Mouse (Mus musculus): ENCODE data around the gene Coq10a. TPM values are rescaled to one million over a fixed set of nuclear protein-coding genes. Genes with fewer than 3 reads are reported as not detected.

The Coq10a gene
- polyA plus RNA-seq, 1 experiment from 2014 or later, result 23.8 TPM

Other genes with a start within 250 kb of the Coq10a start
- gene Rbms2, start 188.7 kb downstream of the Coq10a start, polyA plus RNA-seq (2014; fragmentation: Nextera tagmentation; extraction: Ambion mirVana), result 18.9 and 19.5 TPM in 2 replicates
- 1.3 and 1.5 TPM in 2 replicates for gene Gls2, start 174.5 kb downstream of the Coq10a start, polyA plus RNA-seq (2014; fragmentation: Nextera tagmentation; extraction: Ambion mirVana)
- gene Spryd4, start 157.2 kb downstream of the Coq10a start, polyA plus RNA-seq (2014; fragmentation: Nextera tagmentation; extraction: Ambion mirVana), result 25.2 and 31.1 TPM in 2 replicates
- gene Mip, start 143.2 kb downstream of the Coq10a start, polyA plus RNA-seq (2014; fragmentation: Nextera tagmentation; extraction: Ambion mirVana), result 0.11 TPM in 1 of 2 replicates, not detected in the other
- 43.1 and 43.8 TPM in 2 replicates for gene Timeless, start 136.9 kb downstream of the Coq10a start, polyA plus RNA-seq (2014; fragmentation: Nextera tagmentation; extraction: Ambion mirVana)
- gene Apon, start 114.9 kb downstream of the Coq10a start, polyA plus RNA-seq (2014; fragmentation: Nextera tagmentation; extraction: Ambion mirVana), result 0.17 and 0.36 TPM in 2 replicates
- gene Apof, start 100.3 kb downstream of the Coq10a start, polyA plus RNA-seq (2014; fragmentation: Nextera tagmentation; extraction: Ambion mirVana), result not detected in 2 replicates
- 15.4 and 17.3 TPM in 2 replicates for gene Stat2, start 98.4 kb downstream of the Coq10a start, polyA plus RNA-seq (2014; fragmentation: Nextera tagmentation; extraction: Ambion mirVana)
- 0.28 TPM in 1 of 2 replicates, not detected in the other for gene Il23a, start 70.2 kb downstream of the Coq10a start, polyA plus RNA-seq (2014; fragmentation: Nextera tagmentation; extraction: Ambion mirVana)
- gene Pan2, start 65.7 kb downstream of the Coq10a start, polyA plus RNA-seq (2014; fragmentation: Nextera tagmentation; extraction: Ambion mirVana), result 30.5 and 31.2 TPM in 2 replicates
- gene Cnpy2, start 46.5 kb downstream of the Coq10a start, polyA plus RNA-seq (2014; fragmentation: Nextera tagmentation; extraction: Ambion mirVana), result 229 and 245 TPM in 2 replicates
- gene Cs, start 31.3 kb downstream of the Coq10a start, polyA plus RNA-seq (2014; fragmentation: Nextera tagmentation; extraction: Ambion mirVana), result 242 and 254 TPM in 2 replicates
- 9.5 and 12.3 TPM in 2 replicates for gene Ankrd52, start 8.1 kb upstream of the Coq10a start, polyA plus RNA-seq (2014; fragmentation: Nextera tagmentation; extraction: Ambion mirVana)
- gene Slc39a5, start 32.2 kb upstream of the Coq10a start, polyA plus RNA-seq (2014; fragmentation: Nextera tagmentation; extraction: Ambion mirVana), result not detected in 2 replicates
- 125 and 130 TPM in 2 replicates for gene Nabp2, start 42.5 kb upstream of the Coq10a start, polyA plus RNA-seq (2014; fragmentation: Nextera tagmentation; extraction: Ambion mirVana)
- gene Rnf41, start 42.7 kb upstream of the Coq10a start, polyA plus RNA-seq (2014; fragmentation: Nextera tagmentation; extraction: Ambion mirVana), result 44.2 and 44.7 TPM in 2 replicates
- 126 and 170 TPM in 2 replicates for gene Smarcc2, start 90.3 kb upstream of the Coq10a start, polyA plus RNA-seq (2014; fragmentation: Nextera tagmentation; extraction: Ambion mirVana)
- gene Myl6, start 125.1 kb upstream of the Coq10a start, polyA plus RNA-seq (2014; fragmentation: Nextera tagmentation; extraction: Ambion mirVana), result 742 and 751 TPM in 2 replicates
- 3.3 and 4.2 TPM in 2 replicates for gene Myl6b, start 129.7 kb upstream of the Coq10a start, polyA plus RNA-seq (2014; fragmentation: Nextera tagmentation; extraction: Ambion mirVana)
- 12.6 and 15.7 TPM in 2 replicates for gene Esyt1, start 156.9 kb upstream of the Coq10a start, polyA plus RNA-seq (2014; fragmentation: Nextera tagmentation; extraction: Ambion mirVana)
- gene Zc3h10, start 178.8 kb upstream of the Coq10a start, polyA plus RNA-seq (2014; fragmentation: Nextera tagmentation; extraction: Ambion mirVana), result 14.1 and 15.0 TPM in 2 replicates
- gene Rpl41, start 180.3 kb upstream of the Coq10a start, polyA plus RNA-seq (2014; fragmentation: Nextera tagmentation; extraction: Ambion mirVana), result 2,785 and 2,836 TPM in 2 replicates
- gene Pa2g4, start 197.0 kb upstream of the Coq10a start, polyA plus RNA-seq (2014; fragmentation: Nextera tagmentation; extraction: Ambion mirVana), result 220 and 243 TPM in 2 replicates
- 4.6 and 7.0 TPM in 2 replicates for gene Erbb3, start 220.7 kb upstream of the Coq10a start, polyA plus RNA-seq (2014; fragmentation: Nextera tagmentation; extraction: Ambion mirVana)

All from hindbrain, embryonic 11.5 days (tissue).